Mouse (Mus musculus) bone marrow, adult 2 months (tissue): ENCODE data around the gene Ddo.

ENCODE experiments used
- CTCF ChIP-seq: fragments of 200-500 bp; IDR thresholded peaks from 2 replicates; pipeline ENCODE4 v1.5.1; 2011; ENCODE audit warnings: low read length, control low read depth; ENCODE audit not compliant: control insufficient read depth, insufficient read depth
- POLR2A ChIP-seq: fragments of 200-500 bp; IDR thresholded peaks from 2 replicates; pipeline ENCODE4 v1.6.1; 2011; ENCODE audit warnings: low read depth, mild to moderate bottlenecking, control low read depth, low read length, borderline replicate concordance; ENCODE audit not compliant: control insufficient read depth

- no peak for TF ChIP-seq CTCF
- TF ChIP-seq POLR2A = no peak
These were observed 38.8 kb downstream of the Ddo start for GRCm38 (mm10) chr10:40668640-40669039.
